Mouse (Mus musculus): ENCODE measurements around the gene Dab1.

Dab1 gene

GRCm38 (mm10) chr4:104257776-104258175 is 638.6 kb downstream of the Dab1 start:
- DNase-seq (ENCODE audit: low spot score in 2 of 2): no peak

DNA sequence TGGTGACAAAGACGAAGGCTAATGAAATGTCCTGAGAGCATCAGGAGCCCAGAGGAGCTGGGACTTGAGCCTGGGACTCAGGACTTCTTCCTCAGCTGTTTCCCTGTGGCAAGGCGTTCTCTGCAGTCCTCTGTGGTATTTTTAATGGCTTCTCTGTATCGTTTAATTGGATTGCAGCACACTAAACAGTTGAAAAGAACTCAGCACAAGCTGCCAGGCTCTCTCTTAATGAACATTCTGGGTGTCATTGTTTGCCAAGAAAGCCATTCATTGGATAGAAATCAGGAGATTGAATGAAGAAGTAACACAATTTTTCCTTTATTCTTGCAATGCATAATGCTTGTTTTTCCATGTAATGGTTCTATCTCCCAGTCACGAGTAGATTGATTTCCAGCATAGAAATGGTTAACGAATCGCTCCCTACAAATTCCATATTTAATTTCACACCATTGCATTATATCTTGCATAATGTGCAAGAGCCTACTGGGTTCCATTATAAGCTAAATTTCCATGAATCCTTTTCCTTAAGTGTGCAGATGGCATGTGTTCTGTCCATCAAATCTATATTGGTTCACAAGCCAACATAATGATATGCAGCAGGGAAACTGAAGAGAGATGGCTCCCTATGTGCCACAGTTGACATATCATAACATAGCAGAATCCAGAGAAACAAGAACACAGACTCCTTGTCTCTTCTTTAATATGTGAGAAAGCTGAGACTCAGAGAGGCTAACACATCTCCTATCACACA is 650.4 kb downstream of the Dab1 start:
- DNase-seq (ENCODE audit: low spot score in 2 of 2): no peak

- no peak for DNase-seq (ENCODE audit: low spot score in 2 of 2)
These were observed 651.0 kb downstream of the Dab1 start for GRCm38 (mm10) chr4:104270173-104270557.

GRCm38 (mm10) chr4:104275260-104275659 is 656.1 kb downstream of the Dab1 start:
- DNase-seq (ENCODE audit: low spot score in 2 of 2): no peak

DNA sequence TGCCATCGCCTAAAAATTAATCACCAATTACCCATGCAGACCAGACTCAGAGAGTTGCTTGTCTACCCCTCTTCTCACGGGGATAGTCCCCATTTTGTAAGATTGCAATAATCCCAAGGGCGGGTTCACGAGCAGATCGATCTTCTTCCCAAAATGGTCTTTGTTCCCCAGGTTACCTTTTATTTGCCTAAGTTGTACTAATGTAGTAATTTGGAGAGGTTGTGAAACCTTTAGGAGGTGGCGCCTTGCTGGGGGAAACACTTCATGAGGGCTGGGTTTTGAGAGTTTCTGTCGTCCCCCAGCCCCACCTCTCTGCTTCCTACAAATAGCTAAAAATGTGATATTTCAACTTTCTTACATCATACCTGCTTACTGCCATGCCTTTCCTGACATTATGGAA is 657.8 kb downstream of the Dab1 start:
- DNase-seq (ENCODE audit: low spot score in 2 of 2): no peak

- no peak for DNase-seq (ENCODE audit: low spot score in 2 of 2)
These were observed 662.4 kb downstream of the Dab1 start for GRCm38 (mm10) chr4:104281518-104281917.

DNA sequence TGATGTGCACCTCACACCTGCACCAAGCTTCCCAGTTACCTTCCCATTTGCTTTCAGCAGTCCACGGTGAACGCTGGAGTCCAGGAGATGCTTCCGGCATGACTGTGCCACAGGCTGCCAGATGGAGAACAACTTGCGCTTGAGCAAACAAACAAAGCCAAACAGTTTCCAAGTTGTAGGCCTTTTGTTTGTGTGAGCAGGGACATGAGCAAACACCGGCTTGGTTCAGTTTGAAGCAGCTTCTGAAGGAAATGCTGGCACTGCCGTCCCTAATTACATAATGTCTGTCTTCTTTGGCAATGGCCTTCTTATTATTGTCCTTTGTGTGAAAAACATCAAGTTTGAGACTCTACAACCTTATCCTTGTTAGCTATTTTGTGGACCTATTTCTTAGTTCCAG is 664.7 kb downstream of the Dab1 start:
- DNase-seq (ENCODE audit: low spot score in 2 of 2): no peak

- no peak for DNase-seq (ENCODE audit: low spot score in 2 of 2)
These were observed 669.2 kb downstream of the Dab1 start for GRCm38 (mm10) chr4:104288401-104288800.

- no peak for DNase-seq (ENCODE audit: low spot score in 2 of 2)
These were observed 682.6 kb downstream of the Dab1 start for GRCm38 (mm10) chr4:104301764-104302163.

- DNase-seq (ENCODE audit: low spot score in 2 of 2): no peak
These were observed 684.0 kb downstream of the Dab1 start for GRCm38 (mm10) chr4:104302996-104303652.

- no peak for DNase-seq (ENCODE audit: low spot score in 2 of 2)
These were observed 688.6 kb downstream of the Dab1 start for GRCm38 (mm10) chr4:104307781-104308180.

GRCm38 (mm10) chr4:104326221-104326620 is 707.1 kb downstream of the Dab1 start:
- DNase-seq (ENCODE audit: low spot score in 2 of 2): no peak

DNA sequence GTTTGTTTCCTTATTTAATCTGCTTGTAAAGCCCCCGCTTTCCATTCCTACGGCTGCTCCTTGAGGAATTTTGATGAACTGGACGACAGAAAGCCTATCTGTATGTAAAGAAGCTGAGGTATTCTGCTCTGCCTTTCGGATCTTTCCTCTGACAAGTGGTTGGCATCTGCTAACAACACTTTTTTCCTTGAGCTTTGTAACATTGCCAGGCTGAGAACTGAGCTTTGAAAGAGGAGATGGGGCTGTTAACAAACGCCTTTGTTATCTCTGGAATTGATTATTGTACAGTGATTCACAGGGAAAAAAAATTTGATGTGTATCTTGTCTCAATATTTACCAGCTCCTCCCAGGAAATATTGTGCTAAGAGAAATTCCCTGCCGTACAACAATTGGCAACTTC is 712.7 kb downstream of the Dab1 start:
- DNase-seq (ENCODE audit: low spot score in 2 of 2): no peak

DNA sequence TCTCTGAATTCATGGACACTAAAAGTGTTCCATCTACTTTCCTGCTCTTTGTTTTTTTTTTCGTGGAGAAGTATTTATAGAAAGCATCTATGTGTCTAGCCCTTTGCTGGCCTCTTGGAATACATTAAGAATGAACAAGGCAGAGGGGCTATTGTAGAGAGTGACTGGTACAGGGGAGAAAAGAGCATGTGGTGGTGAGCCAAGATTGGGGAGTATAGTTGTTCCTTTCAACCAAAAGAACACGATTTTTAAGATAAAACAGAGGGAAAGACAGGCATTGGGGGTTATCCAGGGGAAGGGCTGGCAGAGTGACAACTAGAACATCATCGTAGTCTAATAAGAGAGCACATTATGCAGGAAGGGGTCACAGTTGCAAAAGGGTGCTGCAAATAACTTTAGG is 713.2 kb downstream of the Dab1 start:
- no peak for DNase-seq (ENCODE audit: low spot score in 2 of 2)

DNA sequence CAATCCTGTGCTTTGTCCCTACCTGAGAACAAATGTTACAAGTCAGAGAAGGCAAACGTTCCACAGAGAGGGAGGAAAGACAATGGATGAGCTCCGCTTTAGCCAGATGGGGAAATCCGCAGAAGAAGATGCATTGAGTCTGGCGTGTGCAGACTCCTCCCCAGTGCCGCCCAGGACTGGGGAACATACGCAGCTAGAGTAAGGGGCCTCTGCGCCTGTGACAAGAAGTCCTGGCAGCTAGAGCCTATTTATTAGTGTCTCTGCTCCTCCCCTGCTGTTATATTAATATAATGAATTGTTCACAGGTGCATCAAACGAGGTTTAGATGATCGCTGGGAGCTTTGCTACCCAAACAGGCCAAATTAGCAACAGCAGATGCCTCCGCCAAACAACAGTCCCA is 718.1 kb downstream of the Dab1 start:
- no peak for DNase-seq (ENCODE audit: low spot score in 2 of 2)

GRCm38 (mm10) chr4:104338382-104338781 is 719.2 kb downstream of the Dab1 start:
- DNase-seq (ENCODE audit: low spot score in 2 of 2): no peak

DNA sequence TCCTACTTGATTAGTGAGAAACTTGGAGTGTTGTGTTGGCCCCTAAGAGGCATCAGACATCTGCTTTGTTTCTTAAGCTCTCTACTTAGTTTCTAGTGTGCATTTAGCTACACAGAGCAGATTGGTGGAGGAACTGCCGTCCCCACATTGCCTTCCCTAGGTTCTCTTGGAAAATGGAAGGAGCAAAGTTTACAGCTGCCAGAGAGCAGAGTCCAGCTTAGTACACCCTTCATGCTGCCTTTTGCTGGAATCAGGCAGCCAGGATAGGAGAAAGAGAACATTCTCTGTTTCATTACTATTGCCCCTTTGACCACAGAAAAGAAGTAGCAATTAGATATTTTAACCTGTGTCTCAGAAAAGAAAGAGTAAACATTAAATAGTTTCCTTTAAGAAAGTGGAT is 742.2 kb downstream of the Dab1 start:
- DNase-seq (ENCODE audit: low spot score in 2 of 2): no peak

DNA sequence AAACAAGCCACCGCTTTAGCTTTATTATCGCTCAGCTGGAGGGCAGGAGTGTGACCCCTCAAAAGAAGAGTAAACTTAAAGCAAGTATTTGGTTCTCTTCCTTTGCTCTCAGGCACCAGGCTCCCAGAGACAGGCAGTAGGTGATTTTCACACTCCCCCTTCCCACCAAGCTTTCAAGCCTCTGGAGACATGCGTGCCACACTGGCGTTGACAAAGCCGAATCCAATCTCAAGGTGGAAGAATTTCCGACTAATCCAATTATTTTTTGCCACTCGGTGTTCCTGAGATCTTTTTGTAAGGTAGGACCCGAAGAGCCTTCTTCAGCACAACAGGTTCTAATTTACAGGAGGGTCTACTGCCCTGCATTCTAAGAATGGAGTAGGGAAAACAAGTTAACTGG is 747.3 kb downstream of the Dab1 start:
- no peak for DNase-seq (ENCODE audit: low spot score in 2 of 2)

- no peak for DNase-seq (ENCODE audit: low spot score in 2 of 2)
These were observed 748.0 kb downstream of the Dab1 start for GRCm38 (mm10) chr4:104366894-104367740.

- DNase-seq (ENCODE audit: low spot score in 2 of 2): no peak
These were observed 748.7 kb downstream of the Dab1 start for GRCm38 (mm10) chr4:104367741-104368411.

GRCm38 (mm10) chr4:104368561-104369021 is 749.4 kb downstream of the Dab1 start:
- no peak for DNase-seq (ENCODE audit: low spot score in 2 of 2)

DNA sequence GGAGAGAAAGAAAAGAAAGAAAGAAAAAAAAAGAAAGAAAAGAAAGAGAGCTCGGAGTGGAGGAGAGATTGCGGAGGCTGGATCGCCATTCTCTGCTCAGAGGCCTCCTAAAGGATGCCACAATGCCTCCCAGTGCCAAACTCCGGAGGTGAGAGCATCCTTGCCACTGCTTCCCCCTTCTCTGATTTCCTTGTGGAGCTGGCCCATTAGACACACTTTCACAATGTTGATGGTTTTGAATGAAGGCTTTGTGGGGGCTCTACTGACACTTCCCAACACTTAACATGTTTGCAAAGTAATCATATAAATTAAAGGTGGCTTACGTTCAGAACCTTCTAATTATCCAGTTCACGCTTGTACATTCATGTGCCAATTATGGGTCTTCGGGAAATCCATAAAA is 749.9 kb downstream of the Dab1 start:
- DNase-seq (ENCODE audit: low spot score in 2 of 2): no peak
